Mouse (Mus musculus): ENCODE measurements around the gene Slc16a1. TPM values are rescaled to one million over a fixed set of nuclear protein-coding genes. Genes with fewer than 3 reads are reported as not detected.
A peak's percentile ranks its signal among the peaks of the same experiment; 100 is the strongest.

The Slc16a1 gene
- polyA plus RNA-seq, 1 experiment from 2014 or later, result 76.4 TPM

- WGBS (ENCODE audit: insufficient replicate concordance), result 50% methylated on average over 4 of the region's 4 CpGs
- Histone ChIP-seq H3K4me3 (ENCODE audit: low read depth, low read length) (no peak overlapping the region), H3K4me2 (peak overlapping the region; percentile 82; the same call in 1 of the 2 replicates), H3K9ac (ENCODE audit: low read depth, low read length) (peak overlapping the region; percentile 46; the same call in 1 of the 2 replicates), H3K27ac (ENCODE audit: low read depth, low read length) (peak overlapping the region; percentile 68), H3K27me3 (ENCODE audit: control insufficient read depth, insufficient read depth, low read length) (no peaks in the 10 kb centered on the region), H3K36me3 (ENCODE audit: control insufficient read depth, insufficient read depth, low read length) (no peaks in the 10 kb centered on the region), H3K9me3 (replicated peaks; ENCODE audit: control insufficient read depth, low read length) (no peaks in the 10 kb centered on the region), H3K4me1 (ENCODE audit: control insufficient read depth, insufficient read depth, low read length) (peaks cover 26% of the 10 kb centered on the region)
- no peak for ATAC-seq (replicated peaks; ENCODE audit: insufficient number of reproducible peaks, low FRiP score, low TSS enrichment)
These were observed 35.3 kb downstream of the Slc16a1 start for GRCm38 (mm10) chr3:104673642-104674328.

- Histone ChIP-seq H3K36me3 (ENCODE audit: control insufficient read depth, insufficient read depth, low read length) (no peaks in the 10 kb centered on the region), H3K9ac (ENCODE audit: low read depth, low read length) (peak overlapping the region; percentile 65), H3K4me3 (ENCODE audit: low read depth, low read length) (peak overlapping the region; percentile 45), H3K9me3 (replicated peaks; ENCODE audit: control insufficient read depth, low read length) (no peaks in the 10 kb centered on the region), H3K4me1 (ENCODE audit: control insufficient read depth, insufficient read depth, low read length) (peaks cover 26% of the 10 kb centered on the region), H3K27ac (ENCODE audit: low read depth, low read length) (peak overlapping the region; percentile 68), H3K27me3 (ENCODE audit: control insufficient read depth, insufficient read depth, low read length) (no peaks in the 10 kb centered on the region), H3K4me2 (peak overlapping the region; percentile 82)
- ATAC-seq (replicated peaks; ENCODE audit: insufficient number of reproducible peaks, low FRiP score, low TSS enrichment), result no peak
- 14% methylated on average over 14 of the region's 14 CpGs for WGBS (ENCODE audit: insufficient replicate concordance)
These were observed 36.1 kb downstream of the Slc16a1 start for GRCm38 (mm10) chr3:104674329-104675220.

- Histone ChIP-seq H3K4me1 (ENCODE audit: control insufficient read depth, insufficient read depth, low read length) (peaks cover 20% of the 10 kb centered on the region), H3K4me2 (peak overlapping the region; percentile 82), H3K27me3 (ENCODE audit: control insufficient read depth, insufficient read depth, low read length) (no peaks in the 10 kb centered on the region), H3K4me3 (ENCODE audit: low read depth, low read length) (peak overlapping the region; percentile 45), H3K36me3 (ENCODE audit: control insufficient read depth, insufficient read depth, low read length) (no peaks in the 10 kb centered on the region), H3K27ac (ENCODE audit: low read depth, low read length) (no peak overlapping the region; the same call in 1 of the 2 replicates), H3K9me3 (replicated peaks; ENCODE audit: control insufficient read depth, low read length) (no peaks in the 10 kb centered on the region), H3K9ac (ENCODE audit: low read depth, low read length) (peak overlapping the region; percentile 65)
- 4% methylated on average over 23 of the region's 23 CpGs for WGBS (ENCODE audit: insufficient replicate concordance)
- peak; percentile 69 for ATAC-seq (replicated peaks; ENCODE audit: insufficient number of reproducible peaks, low FRiP score, low TSS enrichment)
These were observed 36.9 kb downstream of the Slc16a1 start for GRCm38 (mm10) chr3:104675258-104675851.

- Histone ChIP-seq H3K4me1 (ENCODE audit: control insufficient read depth, insufficient read depth, low read length) (peaks cover 16% of the 10 kb centered on the region), H3K36me3 (ENCODE audit: control insufficient read depth, insufficient read depth, low read length) (no peaks in the 10 kb centered on the region), H3K27me3 (ENCODE audit: control insufficient read depth, insufficient read depth, low read length) (no peaks in the 10 kb centered on the region), H3K27ac (ENCODE audit: low read depth, low read length) (no peak overlapping the region), H3K4me2 (no peak overlapping the region), H3K4me3 (ENCODE audit: low read depth, low read length) (no peak overlapping the region), H3K9ac (ENCODE audit: low read depth, low read length) (no peak overlapping the region), H3K9me3 (replicated peaks; ENCODE audit: control insufficient read depth, low read length) (no peaks in the 10 kb centered on the region)
- no peak for ATAC-seq (replicated peaks; ENCODE audit: insufficient number of reproducible peaks, low FRiP score, low TSS enrichment)
- 88% methylated on average over 2 of the region's 2 CpGs for WGBS (ENCODE audit: insufficient replicate concordance)
These were observed 39.3 kb downstream of the Slc16a1 start for GRCm38 (mm10) chr3:104677781-104678180.

- Histone ChIP-seq H3K4me1 (ENCODE audit: control insufficient read depth, insufficient read depth, low read length) (peaks cover 15% of the 10 kb centered on the region), H3K4me3 (ENCODE audit: low read depth, low read length) (no peak overlapping the region), H3K27me3 (ENCODE audit: control insufficient read depth, insufficient read depth, low read length) (no peaks in the 10 kb centered on the region), H3K9ac (ENCODE audit: low read depth, low read length) (no peak overlapping the region), H3K9me3 (replicated peaks; ENCODE audit: control insufficient read depth, low read length) (no peaks in the 10 kb centered on the region), H3K4me2 (no peak overlapping the region), H3K36me3 (ENCODE audit: control insufficient read depth, insufficient read depth, low read length) (no peaks in the 10 kb centered on the region), H3K27ac (ENCODE audit: low read depth, low read length) (no peak overlapping the region)
- ATAC-seq (replicated peaks; ENCODE audit: insufficient number of reproducible peaks, low FRiP score, low TSS enrichment), result no peak
- 81% methylated on average over 8 of the region's 8 CpGs for WGBS (ENCODE audit: insufficient replicate concordance)
These were observed 40.4 kb downstream of the Slc16a1 start for GRCm38 (mm10) chr3:104678826-104679225.

- Histone ChIP-seq H3K9me3 (replicated peaks; ENCODE audit: control insufficient read depth, low read length) (no peaks in the 10 kb centered on the region), H3K36me3 (ENCODE audit: control insufficient read depth, insufficient read depth, low read length) (no peaks in the 10 kb centered on the region), H3K27ac (ENCODE audit: low read depth, low read length) (no peak overlapping the region), H3K9ac (ENCODE audit: low read depth, low read length) (no peak overlapping the region), H3K4me2 (no peak overlapping the region), H3K4me3 (ENCODE audit: low read depth, low read length) (no peak overlapping the region), H3K4me1 (ENCODE audit: control insufficient read depth, insufficient read depth, low read length) (no peaks in the 10 kb centered on the region), H3K27me3 (ENCODE audit: control insufficient read depth, insufficient read depth, low read length) (no peaks in the 10 kb centered on the region)
- ATAC-seq (replicated peaks; ENCODE audit: insufficient number of reproducible peaks, low FRiP score, low TSS enrichment), result no peak
- WGBS (ENCODE audit: insufficient replicate concordance), result 58% methylated on average over 11 of the region's 11 CpGs
These were observed 44.4 kb downstream of the Slc16a1 start for GRCm38 (mm10) chr3:104682671-104683504.

- ATAC-seq (replicated peaks; ENCODE audit: insufficient number of reproducible peaks, low FRiP score, low TSS enrichment), result peak; percentile 57; the same call in 1 of the 2 replicates
- Histone ChIP-seq H3K36me3 (ENCODE audit: control insufficient read depth, insufficient read depth, low read length) (no peaks in the 10 kb centered on the region), H3K4me3 (ENCODE audit: low read depth, low read length) (no peak overlapping the region), H3K9me3 (replicated peaks; ENCODE audit: control insufficient read depth, low read length) (no peaks in the 10 kb centered on the region), H3K27ac (ENCODE audit: low read depth, low read length) (no peak overlapping the region), H3K4me1 (ENCODE audit: control insufficient read depth, insufficient read depth, low read length) (no peaks in the 10 kb centered on the region), H3K27me3 (ENCODE audit: control insufficient read depth, insufficient read depth, low read length) (no peaks in the 10 kb centered on the region), H3K9ac (ENCODE audit: low read depth, low read length) (no peak overlapping the region), H3K4me2 (no peak overlapping the region)
- 5% methylated on average over 23 of the region's 23 CpGs for WGBS (ENCODE audit: insufficient replicate concordance)
These were observed 62.4 kb downstream of the Slc16a1 start for GRCm38 (mm10) chr3:104700751-104701335.

All from heart, embryonic 11.5 days (tissue).